In the genomic region with DNA sequence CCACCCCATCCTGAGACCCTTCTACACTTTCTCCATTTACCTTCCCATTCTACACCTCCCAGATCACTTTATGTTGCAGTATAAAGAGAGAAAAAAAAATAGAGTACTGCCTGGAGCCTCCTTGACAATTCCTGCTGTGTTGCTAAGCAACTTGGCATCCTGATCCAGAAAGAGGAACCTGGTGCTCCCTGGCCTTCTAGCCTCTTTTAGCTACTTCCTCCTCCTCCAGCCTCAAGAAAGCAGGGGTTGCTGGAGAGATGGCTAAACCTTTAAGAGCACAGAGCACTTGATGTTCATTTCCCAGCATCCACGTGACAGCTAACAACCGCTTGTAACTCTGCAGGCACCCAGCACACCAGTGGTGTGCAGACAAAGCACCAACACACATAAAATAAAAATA, we compare ENCODE assay signal across 23 mouse cellular contexts. TPM values are rescaled to one million over a fixed set of nuclear protein-coding genes. Genes with fewer than 3 reads are reported as not detected.
DNase-seq lines count a peak whose midpoint lies in the region; ATAC-seq and TF ChIP-seq lines count a peak whose summit lies in the region.
"Had no signal": no experiment of that assay in that cellular context is flagged by ENCODE, and none has a peak within 500 bp of the region (broad histone marks: within the 10 kb centered on the region; RNA-seq: fewer than 3 reads in every experiment).

No protein-coding gene starts in this region.

- no peaks in the 10 kb centered on the region for H3K36me3 ChIP-seq in hindbrain, postnatal 0 days (ENCODE audit: insufficient read depth, low read length)
- H3K36me3 ChIP-seq in hindbrain, embryonic 10.5 days: no peaks in the 10 kb centered on the region
- H3K36me3 ChIP-seq in neural tube, embryonic 13.5 days: no peaks in the 10 kb centered on the region
- H3K36me3 ChIP-seq: embryonic facial prominence, embryonic 10.5 days; heart, embryonic 12.5 days; hindbrain, embryonic 15.5 days had no signal

- H3K27ac ChIP-seq in hindbrain, postnatal 0 days: no peak overlapping the region
- H3K27ac ChIP-seq in hindbrain, embryonic 10.5 days: no peak overlapping the region
- no peak overlapping the region for H3K27ac ChIP-seq in neural tube, embryonic 13.5 days (replicated peaks)
- H3K27ac ChIP-seq: embryonic facial prominence, embryonic 10.5 days; hindbrain, embryonic 15.5 days had no signal

- no peaks in the 10 kb centered on the region for H3K9me3 ChIP-seq in hindbrain, postnatal 0 days (ENCODE audit: low read length)
- no peaks in the 10 kb centered on the region for H3K9me3 ChIP-seq in hindbrain, embryonic 10.5 days
- H3K9me3 ChIP-seq in neural tube, embryonic 13.5 days: no peaks in the 10 kb centered on the region
- H3K9me3 ChIP-seq: embryonic facial prominence, embryonic 10.5 days; heart, embryonic 12.5 days; hindbrain, embryonic 15.5 days had no signal

- 37% methylated on average over 2 of the region's 2 CpGs for WGBS in hindbrain, postnatal 0 days
- 70% methylated on average over 2 of the region's 2 CpGs for WGBS in hindbrain, embryonic 10.5 days
- WGBS in neural tube, embryonic 13.5 days: 69% methylated on average over 2 of the region's 2 CpGs

- H3K27me3 ChIP-seq in hindbrain, postnatal 0 days (ENCODE audit: insufficient read depth, low read length): no peaks in the 10 kb centered on the region
- peaks cover 21% of the 10 kb centered on the region; the same call in 1 of the 2 replicates for H3K27me3 ChIP-seq in hindbrain, embryonic 10.5 days (ENCODE audit: insufficient read depth, poor library complexity, severe bottlenecking)
- peaks cover 30% of the 10 kb centered on the region for H3K27me3 ChIP-seq in neural tube, embryonic 13.5 days

- no peak overlapping the region for H3K4me2 ChIP-seq in hindbrain, postnatal 0 days (ENCODE audit: low read depth, low read length)
- H3K4me2 ChIP-seq in neural tube, embryonic 13.5 days: no peak overlapping the region
- H3K4me2 ChIP-seq: heart, embryonic 12.5 days; hindbrain, embryonic 15.5 days had no signal

- no peaks in the 10 kb centered on the region for H3K4me1 ChIP-seq in hindbrain, postnatal 0 days (ENCODE audit: insufficient read depth, low read length)
- H3K4me1 ChIP-seq in hindbrain, embryonic 10.5 days (replicated peaks): no peaks in the 10 kb centered on the region
- H3K4me1 ChIP-seq in neural tube, embryonic 13.5 days (replicated peaks): no peaks in the 10 kb centered on the region
- H3K4me1 ChIP-seq: embryonic facial prominence, embryonic 10.5 days; heart, embryonic 12.5 days; hindbrain, embryonic 15.5 days had no signal

- 0 out of 2 replicates have a peak, but pooled peaks have one; percentile 35 for ATAC-seq in hindbrain, postnatal 0 days
- no peak for ATAC-seq in neural tube, embryonic 13.5 days (ENCODE audit: low read depth)
- peak; percentile 79 for ATAC-seq in granulocyte monocyte progenitor cell, adult 5-6 weeks (replicated peaks; ENCODE audit: poor library complexity, severe bottlenecking)
- ATAC-seq: forebrain, embryonic 14.5 days; inflammation-experienced regulatory T-cells, adult 6 months had no signal

- no peak for DNase-seq in hindbrain, postnatal 0 days (ENCODE audit: low spot score)
- DNase-seq in hindbrain, embryonic 10.5 days (ENCODE audit: low spot score): no peak
- DNase-seq in neural tube, embryonic 10.5 days (ENCODE audit: extremely low spot score, low spot score): no peak
- DNase-seq in kidney, postnatal 10 days: no peak
- no peak for DNase-seq in thymus, postnatal 10 days (ENCODE audit: low spot score in 2 of 2)
- DNase-seq: adrenal gland, postnatal 10 days; cerebellum, adult 18-20 months; cerebellum, adult 9-11 months; cerebellum, postnatal 36 days; gastrocnemius, postnatal 36 days; heart, adult 18-20 months had no signal

- no peak overlapping the region for H3K9ac ChIP-seq in hindbrain, postnatal 0 days (replicated peaks; ENCODE audit: low read length)
- H3K9ac ChIP-seq in neural tube, embryonic 13.5 days: 0 out of 2 replicates have a peak overlapping the region, but pooled peaks have one; percentile 17
- H3K9ac ChIP-seq: heart, embryonic 12.5 days; hindbrain, embryonic 15.5 days had no signal

- no peak for TF ChIP-seq CTCF in hindbrain, postnatal 0 days (IDR thresholded peaks at IDR 0.05; ENCODE audit: low read depth)

- H3K4me3 ChIP-seq in hindbrain, postnatal 0 days (ENCODE audit: low read length): no peak overlapping the region
- no peak overlapping the region for H3K4me3 ChIP-seq in hindbrain, embryonic 10.5 days
- no peak overlapping the region for H3K4me3 ChIP-seq in neural tube, embryonic 13.5 days
- H3K4me3 ChIP-seq: embryonic facial prominence, embryonic 10.5 days; heart, embryonic 12.5 days; hindbrain, embryonic 15.5 days had no signal

RNA-seq across cellular contexts. Expression of a gene that starts 13.0 kb away (rescaled TPM):
- total RNA-seq in hindbrain, postnatal 0 days (2014; rRNA removed): 0.16 and 1.1 TPM in 2 replicates
- polyA plus RNA-seq in hindbrain, postnatal 0 days (2015; fragmentation: Nextera tagmentation; extraction: Ambion mirVana): 4.2 and 5.9 TPM in 2 replicates
- polyA plus RNA-seq in hindbrain, embryonic 10.5 days (2016; fragmentation: Nextera tagmentation; extraction: Ambion mirVana): 0.25 and 0.89 TPM in 2 replicates
- polyA plus RNA-seq in neural tube, embryonic 13.5 days (2015; fragmentation: Nextera tagmentation; extraction: Ambion mirVana): 0.26 TPM in 1 of 2 replicates, not detected in the other
- total RNA-seq in granulocyte monocyte progenitor cell, adult 5-6 weeks (2014; fragmentation: Nextera tagmentation): not detected in 2 replicates
- not detected in 2 replicates for total RNA-seq in granulocyte monocyte progenitor cell, adult 5-6 weeks (2017)
- total RNA-seq: CH12.LX; gastrocnemius, adult 8-10 months; gastrocnemius, postnatal 36 days; heart, adult 18-20 months; heart, postnatal 25 days had no signal
- polyA plus RNA-seq: embryonic facial prominence, embryonic 10.5 days; embryonic facial prominence, embryonic 14.5 days; forebrain, embryonic 14.5 days; inflammation-experienced regulatory T-cells, adult 6 months had no signal

RNA-seq across cellular contexts. Expression of a gene that starts 17.5 kb away (rescaled TPM):
- total RNA-seq in hindbrain, postnatal 0 days (2014; rRNA removed): 59.2 and 75.3 TPM in 2 replicates
- 12.3 and 13.6 TPM in 2 replicates for polyA plus RNA-seq in hindbrain, postnatal 0 days (2015; fragmentation: Nextera tagmentation; extraction: Ambion mirVana)
- 0.96 and 2.6 TPM in 2 replicates for polyA plus RNA-seq in hindbrain, embryonic 10.5 days (2016; fragmentation: Nextera tagmentation; extraction: Ambion mirVana)
- polyA plus RNA-seq in neural tube, embryonic 13.5 days (2015; fragmentation: Nextera tagmentation; extraction: Ambion mirVana): 7.8 and 9.0 TPM in 2 replicates
- not detected in 2 replicates for total RNA-seq in granulocyte monocyte progenitor cell, adult 5-6 weeks (2014; fragmentation: Nextera tagmentation)
- not detected in 2 replicates for total RNA-seq in granulocyte monocyte progenitor cell, adult 5-6 weeks (2017)
- total RNA-seq: gastrocnemius, adult 8-10 months; gastrocnemius, postnatal 36 days; heart, adult 18-20 months; heart, postnatal 25 days had no signal
- polyA plus RNA-seq: heart, embryonic 12.5 days; heart, embryonic 16.5 days; inflammation-experienced regulatory T-cells, adult 6 months had no signal

RNA-seq across cellular contexts. Expression of a gene that starts 20.7 kb away (rescaled TPM):
- 2.0 TPM in 1 of 2 replicates, not detected in the other for total RNA-seq in hindbrain, postnatal 0 days (2014; rRNA removed)
- 1.6 and 1.7 TPM in 2 replicates for polyA plus RNA-seq in hindbrain, postnatal 0 days (2015; fragmentation: Nextera tagmentation; extraction: Ambion mirVana)
- not detected in 2 replicates for polyA plus RNA-seq in hindbrain, embryonic 10.5 days (2016; fragmentation: Nextera tagmentation; extraction: Ambion mirVana)
- polyA plus RNA-seq in neural tube, embryonic 13.5 days (2015; fragmentation: Nextera tagmentation; extraction: Ambion mirVana): 0.85 TPM in 1 of 2 replicates, not detected in the other
- total RNA-seq in granulocyte monocyte progenitor cell, adult 5-6 weeks (2014; fragmentation: Nextera tagmentation): not detected in 2 replicates
- total RNA-seq in granulocyte monocyte progenitor cell, adult 5-6 weeks (2017): not detected in 2 replicates
- total RNA-seq: gastrocnemius, adult 8-10 months; gastrocnemius, postnatal 36 days; heart, adult 18-20 months; heart, postnatal 25 days had no signal
- polyA plus RNA-seq: embryonic facial prominence, embryonic 10.5 days; embryonic facial prominence, embryonic 14.5 days; forebrain, embryonic 14.5 days; heart, embryonic 12.5 days; heart, embryonic 16.5 days; inflammation-experienced regulatory T-cells, adult 6 months had no signal
